Mouse (Mus musculus) liver (tissue): ENCODE results near the gene AA986860.
A peak's percentile ranks its signal among the peaks of the same experiment; 100 is the strongest.

Source experiments
- DNase-seq: peaks from one replicate; pipeline ENCODE4 v3.0.0-alpha.2; 2020; ENCODE audit warnings: mixed read lengths

AA986860 gene

GRCm38 (mm10) chr1:130731741-130732337 lies at the start of gene AA986860:
Gene AA986860, plus strand, starts transcription at chr1:130731976.
- peak; percentile 89 for DNase-seq

GRCm38 (mm10) chr1:130683905-130684304 lies 47.9 kb upstream of the AA986860 start:
- no peak for DNase-seq

GRCm38 (mm10) chr1:130698601-130699000 lies 33.2 kb upstream of the AA986860 start:
- no peak for DNase-seq

GRCm38 (mm10) chr1:130699937-130700633 lies 31.7 kb upstream of the AA986860 start:
- DNase-seq, result no peak

GRCm38 (mm10) chr1:130701976-130702375 lies 29.8 kb upstream of the AA986860 start:
- DNase-seq, result no peak

- no peak for DNase-seq
Measured at GRCm38 (mm10) chr1:130703613-130704012, 28.2 kb upstream of the AA986860 start.

- DNase-seq, result no peak
Measured at GRCm38 (mm10) chr1:130710283-130711080, 21.3 kb upstream of the AA986860 start.

- DNase-seq, result no peak
Measured at GRCm38 (mm10) chr1:130714046-130714445, 17.7 kb upstream of the AA986860 start.

GRCm38 (mm10) chr1:130715561-130716217 lies 16.1 kb upstream of the AA986860 start, which contains the start of gene Gm29427:
Gene Gm29427, minus strand, starts transcription at chr1:130715799.
- DNase-seq, result peak; percentile 97

- DNase-seq, result no peak
Measured at GRCm38 (mm10) chr1:130716218-130716512, 15.6 kb upstream of the AA986860 start.

- DNase-seq, result peak; percentile 54
Measured at GRCm38 (mm10) chr1:130716513-130717290, 15.1 kb upstream of the AA986860 start.

GRCm38 (mm10) chr1:130717291-130717871 lies 14.4 kb upstream of the AA986860 start, which contains the start of gene Yod1:
Gene Yod1, plus strand, starts transcription at chr1:130717327.
- peak; percentile 93 for DNase-seq

GRCm38 (mm10) chr1:130724206-130724605 lies 7.6 kb upstream of the AA986860 start:
- DNase-seq, result no peak

- no peak for DNase-seq
Measured at GRCm38 (mm10) chr1:130726396-130726795, 5.4 kb upstream of the AA986860 start.

GRCm38 (mm10) chr1:130728070-130728469 lies 3.7 kb upstream of the AA986860 start:
- no peak for DNase-seq

- DNase-seq, result no peak
Measured at GRCm38 (mm10) chr1:130728708-130729107, 3.1 kb upstream of the AA986860 start.

GRCm38 (mm10) chr1:130729153-130729552 lies 2.6 kb upstream of the AA986860 start, which contains the start of gene Pfkfb2:
Gene Pfkfb2, minus strand, starts transcription at chr1:130729253.
- no peak for DNase-seq

- DNase-seq, result peak; percentile 50
Measured at GRCm38 (mm10) chr1:130732706-130733658, 1.2 kb downstream of the AA986860 start.

- DNase-seq, result peak; percentile 29
Measured at GRCm38 (mm10) chr1:130733671-130734070, 1.9 kb downstream of the AA986860 start.

GRCm38 (mm10) chr1:130734452-130734851 lies 2.7 kb downstream of the AA986860 start:
- DNase-seq, result no peak

GRCm38 (mm10) chr1:130734852-130735251 lies 3.1 kb downstream of the AA986860 start:
- no peak for DNase-seq
